Mouse (Mus musculus) heart, adult 2 months (tissue): ENCODE data around the gene Fam129a.

Experiments
- CTCF ChIP-seq: fragments of 200-600 bp; IDR thresholded peaks from 2 replicates; pipeline ENCODE4 v1.8.1; 2022; ENCODE audit warnings: antibody characterized with exemption, mild to moderate bottlenecking, moderate library complexity
- EP300 ChIP-seq: fragments of 200-500 bp; IDR thresholded peaks from 2 replicates; pipeline ENCODE4 v1.6.1; 2011; ENCODE audit warnings: low read depth, low read length, control low read depth; ENCODE audit not compliant: insufficient read depth
- POLR2A ChIP-seq: fragments of 200-500 bp; IDR thresholded peaks from 2 replicates; pipeline ENCODE4 v1.6.1; 2011; ENCODE audit warnings: mild to moderate bottlenecking, low read depth, low read length, control low read depth; ENCODE audit not compliant: insufficient read depth

DNA sequence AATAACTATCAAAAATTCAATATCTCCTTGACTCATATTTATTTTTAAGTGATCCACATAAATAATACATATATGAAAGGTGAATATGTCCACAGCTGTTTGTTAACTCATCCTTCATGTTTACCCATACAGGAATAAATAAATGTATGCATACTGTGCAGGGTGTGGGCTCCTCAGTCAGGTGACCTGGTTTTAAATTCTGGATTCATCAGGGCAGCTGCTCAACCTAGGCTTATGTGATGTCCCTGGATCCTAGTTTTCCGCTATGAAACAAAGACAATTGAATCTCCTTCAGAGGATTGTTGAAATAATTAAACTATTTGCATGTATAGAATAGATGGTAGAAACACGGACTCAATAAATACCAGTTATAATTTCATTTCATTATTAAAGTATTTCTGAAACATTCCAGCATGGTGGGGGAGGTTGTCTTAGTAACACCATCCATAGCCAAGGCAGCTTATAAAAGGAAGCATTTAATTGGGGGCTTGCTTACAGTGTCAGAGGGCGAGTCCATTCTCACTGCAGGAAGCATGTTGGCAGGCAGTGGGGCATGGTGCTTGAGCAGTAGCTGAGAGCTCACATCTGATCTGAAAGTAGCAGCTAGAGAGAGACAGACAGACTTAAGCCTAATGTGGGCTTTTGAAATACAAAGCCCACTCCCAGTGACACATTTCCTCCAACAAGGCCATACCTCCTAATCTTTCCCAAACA lies 198.4 kb downstream of the Fam129a start:
- TF ChIP-seq EP300 (no peak), POLR2A (no peak), CTCF (no peak)
